Comparison of ENCODE assay signal across 25 mouse cellular contexts in genomic region chr3:144604205-144604604, GRCm38 (mm10). TPM values are rescaled to one million over a fixed set of nuclear protein-coding genes. Genes with fewer than 3 reads are reported as not detected.
DNase-seq lines count a peak whose midpoint lies in the region; ATAC-seq and TF ChIP-seq lines count a peak whose summit lies in the region.
"Had no signal": no experiment of that assay in that cellular context is flagged by ENCODE, and none has a peak within 500 bp of the region (broad histone marks: within the 10 kb centered on the region; RNA-seq: fewer than 3 reads in every experiment).

No protein-coding gene starts in this region.

- H3K4me2 ChIP-seq in heart, postnatal 0 days (ENCODE audit: low read depth, low read length), result no peak overlapping the region
- H3K4me2 ChIP-seq in midbrain, embryonic 16.5 days (ENCODE audit: low read length), result no peak overlapping the region
- H3K4me2 ChIP-seq: embryonic facial prominence, embryonic 13.5 days; heart, embryonic 13.5 days; liver, embryonic 11.5 days; midbrain, embryonic 13.5 days had no signal

- H3K79me2 ChIP-seq in heart, adult 2 months (replicated peaks; ENCODE audit: control insufficient read depth, insufficient read depth, low read length), result no peaks in the 10 kb centered on the region
- no peaks in the 10 kb centered on the region for H3K79me2 ChIP-seq in C2C12 (ENCODE audit: control insufficient read depth, insufficient read depth)

- H3K9ac ChIP-seq in heart, postnatal 0 days (replicated peaks; ENCODE audit: low read depth, low read length), result no peak overlapping the region
- H3K9ac ChIP-seq in heart, adult 2 months (ENCODE audit: low read depth, low read length), result no peak overlapping the region
- H3K9ac ChIP-seq in midbrain, embryonic 16.5 days (ENCODE audit: low read depth, low read length), result no peak overlapping the region
- H3K9ac ChIP-seq: embryonic facial prominence, embryonic 13.5 days; forebrain, postnatal 0 days; heart, embryonic 13.5 days; midbrain, embryonic 13.5 days had no signal

- no peaks in the 10 kb centered on the region for H3K27me3 ChIP-seq in heart, postnatal 0 days (ENCODE audit: control insufficient read depth, insufficient read depth, low read length)
- no peaks in the 10 kb centered on the region for H3K27me3 ChIP-seq in heart, adult 2 months (ENCODE audit: control insufficient read depth, insufficient read depth, low read length)
- H3K27me3 ChIP-seq in C2C12 (ENCODE audit: control insufficient read depth, insufficient read depth, insufficient read length), result no peaks in the 10 kb centered on the region
- H3K27me3 ChIP-seq in midbrain, embryonic 16.5 days (ENCODE audit: control insufficient read depth, insufficient read depth, low read depth, low read length), result no peaks in the 10 kb centered on the region
- H3K27me3 ChIP-seq: CH12.LX; embryonic facial prominence, embryonic 13.5 days; heart, embryonic 13.5 days; midbrain, embryonic 13.5 days had no signal

- H3K4me3 ChIP-seq in heart, postnatal 0 days (ENCODE audit: low read depth, low read length), result no peak overlapping the region
- H3K4me3 ChIP-seq in heart, adult 2 months, result no peak overlapping the region
- H3K4me3 ChIP-seq in C2C12 (ENCODE audit: insufficient read depth, poor library complexity, severe bottlenecking), result no peak overlapping the region
- no peak overlapping the region for H3K4me3 ChIP-seq in embryonic fibroblast, embryonic 13.5 days (ENCODE audit: insufficient read depth, low read length)
- no peak overlapping the region for H3K4me3 ChIP-seq in midbrain, embryonic 16.5 days (ENCODE audit: low read depth, low read length)
- H3K4me3 ChIP-seq: embryonic facial prominence, embryonic 13.5 days; forebrain, embryonic 10.5 days; heart, embryonic 13.5 days; midbrain, embryonic 13.5 days had no signal

- H3K36me3 ChIP-seq in heart, postnatal 0 days (replicated peaks; ENCODE audit: control insufficient read depth, insufficient read depth, low read length), result peaks cover 14% of the 10 kb centered on the region
- no peaks in the 10 kb centered on the region for H3K36me3 ChIP-seq in heart, adult 2 months (ENCODE audit: control insufficient read depth, insufficient read depth, low read length)
- H3K36me3 ChIP-seq in C2C12 (ENCODE audit: control insufficient read depth, insufficient read depth), result peaks cover 7% of the 10 kb centered on the region
- H3K36me3 ChIP-seq in midbrain, embryonic 16.5 days (ENCODE audit: control insufficient read depth, insufficient read depth, low read length), result no peaks in the 10 kb centered on the region

- H3K79me3 ChIP-seq in C2C12 (ENCODE audit: low read depth), result no peaks in the 10 kb centered on the region

- no peaks in the 10 kb centered on the region for H3K9me3 ChIP-seq in heart, postnatal 0 days (replicated peaks; ENCODE audit: control insufficient read depth, low read length)
- no peaks in the 10 kb centered on the region for H3K9me3 ChIP-seq in midbrain, embryonic 16.5 days (replicated peaks; ENCODE audit: control insufficient read depth, low read length, poor library complexity, severe bottlenecking)
- H3K9me3 ChIP-seq: embryonic facial prominence, embryonic 13.5 days; forebrain, embryonic 10.5 days; heart, embryonic 13.5 days; midbrain, embryonic 13.5 days had no signal

- DNase-seq in heart, postnatal 0 days (ENCODE audit: low spot score), result peak; percentile 83
- DNase-seq in heart, adult 2 months, result no peak
- peak; percentile 96 for DNase-seq in 3T3-L1 (ENCODE audit: low read depth, low spot score)
- DNase-seq in gastrocnemius, postnatal 4 days (ENCODE audit: low spot score in 2 of 2), result no peak
- no peak for DNase-seq in frontal cortex, postnatal 14 days (ENCODE audit: low spot score in 2 of 2)
- DNase-seq: adrenal gland, adult 8-10 months; cerebellum, postnatal 10 days; forebrain, postnatal 0 days; gastrocnemius, postnatal 10 days; kidney, adult 8-10 months; kidney, postnatal 36 days; layer of hippocampus, adult 9-11 months; lung, adult 2 months; right cerebral cortex, postnatal 14 days; spleen, adult 18-20 months; thymus, adult 18-20 months had no signal

- intact Hi-C loops in heart, adult 2 months (cut with DNase I), result no loop called here

- 30% methylated on average over 7 of the region's 7 CpGs for WGBS in heart, postnatal 0 days
- 25% methylated on average over 7 of the region's 7 CpGs for WGBS in heart, adult 2 months
- WGBS in midbrain, embryonic 16.5 days, result 79% methylated on average over 7 of the region's 7 CpGs

- TF ChIP-seq CTCF in heart, postnatal 0 days (IDR thresholded peaks at IDR 0.05; ENCODE audit: low read depth), result no peak
- no peak for TF ChIP-seq CTCF in heart, adult 2 months (IDR thresholded peaks at IDR 0.05)
- no peak for TF ChIP-seq CTCF in C2C12 (IDR thresholded peaks at IDR 0.05; ENCODE audit: control insufficient read depth, insufficient read depth, insufficient read length)
- TF ChIP-seq CTCF in embryonic fibroblast, embryonic 13.5 days (IDR thresholded peaks at IDR 0.05; ENCODE audit: borderline replicate concordance, insufficient read depth, low read length), result no peak

- TF ChIP-seq POLR2A in heart, adult 2 months (IDR thresholded peaks at IDR 0.05; ENCODE audit: insufficient read depth, low read depth, low read length), result no peak
- no peak for TF ChIP-seq POLR2A in embryonic fibroblast, embryonic 13.5 days (IDR thresholded peaks at IDR 0.05; ENCODE audit: low read depth, low read length)

- no peak for TF ChIP-seq EP300 in heart, postnatal 0 days (IDR thresholded peaks at IDR 0.05; ENCODE audit: low read depth)
- TF ChIP-seq EP300 in heart, adult 2 months (IDR thresholded peaks at IDR 0.05; ENCODE audit: insufficient read depth, low read depth, low read length), result no peak

- peak overlapping the region; percentile 73 for H3K27ac ChIP-seq in heart, postnatal 0 days (ENCODE audit: low read depth)
- H3K27ac ChIP-seq in heart, adult 2 months, result no peak overlapping the region
- H3K27ac ChIP-seq in embryonic fibroblast, embryonic 13.5 days (ENCODE audit: insufficient read depth, low read length), result peak overlapping the region; percentile 97
- no peak overlapping the region for H3K27ac ChIP-seq in midbrain, embryonic 16.5 days (ENCODE audit: low read length)
- H3K27ac ChIP-seq: embryonic facial prominence, embryonic 13.5 days; forebrain, embryonic 10.5 days; heart, embryonic 13.5 days; midbrain, embryonic 13.5 days had no signal

- 0 out of 2 replicates have a peak, but pooled peaks cover 14% of the 10 kb centered on the region for H3K4me1 ChIP-seq in heart, postnatal 0 days (ENCODE audit: control insufficient read depth, insufficient read depth)
- peaks cover 6% of the 10 kb centered on the region for H3K4me1 ChIP-seq in heart, adult 2 months (ENCODE audit: control insufficient read depth, insufficient read depth, low read length)
- H3K4me1 ChIP-seq in embryonic fibroblast, embryonic 13.5 days (ENCODE audit: control insufficient read depth, insufficient read depth, low read length), result peaks cover 19% of the 10 kb centered on the region
- no peaks in the 10 kb centered on the region for H3K4me1 ChIP-seq in midbrain, embryonic 16.5 days (ENCODE audit: control insufficient read depth, insufficient read depth, low read length)
- H3K4me1 ChIP-seq: embryonic facial prominence, embryonic 13.5 days; midbrain, embryonic 13.5 days had no signal

- ATAC-seq in heart, postnatal 0 days (ENCODE audit: insufficient read depth, low read depth), result peak; percentile 83
- no peak for ATAC-seq in midbrain, embryonic 16.5 days
- ATAC-seq: forebrain, postnatal 0 days; midbrain, embryonic 13.5 days had no signal

- H3ac ChIP-seq in C2C12 (ENCODE audit: control insufficient read depth, insufficient read length, low read depth), result no peak overlapping the region

TF ChIP-seq in C2C12, 6 proteins besides CTCF, POLR2A, EP300 and RAD21:
- TF ChIP-seq MAX (IDR thresholded peaks at IDR 0.05), result peak; percentile 67
- no peak for TF ChIP-seq MYOG (IDR thresholded peaks at IDR 0.05; ENCODE audit: control insufficient read depth, extremely low read depth, insufficient read length)
- no peak for TF ChIP-seq CEBPB (IDR thresholded peaks at IDR 0.05; ENCODE audit: low read depth)

RNA-seq across cellular contexts. Expression of gene Selenof, which starts 34.1 kb away (rescaled TPM):
- total RNA-seq in heart, postnatal 0 days (2014; rRNA removed; ENCODE audit: low replicate concordance), result 245 and 260 TPM in 2 replicates
- polyA plus RNA-seq in heart, postnatal 0 days (2015; fragmentation: Nextera tagmentation; extraction: Ambion mirVana), result 416 and 439 TPM in 2 replicates
- total RNA-seq in heart, adult 2 months (2021), result 100 to 1,000 TPM; 127 to 136 TPM
- polyA plus RNA-seq in heart, adult 2 months (2012; rRNA removed), result 97.2 and 155 TPM in 2 replicates
- 296 TPM for polyA plus RNA-seq in C2C12 (2012; fragmentation: generic; extraction: Trizol)
- polyA plus RNA-seq in embryonic fibroblast, embryonic 13.5 days (2011; ENCODE audit: insufficient read length, low read depth, missing spikeins), result 653 and 674 TPM in 2 replicates
- total RNA-seq in gastrocnemius, postnatal 4 days (2021), result 100 to 1,000 TPM; 226 to 228 TPM
- 525 and 552 TPM in 2 replicates for polyA plus RNA-seq in midbrain, embryonic 16.5 days (2015; fragmentation: Nextera tagmentation; extraction: Ambion mirVana)

RNA-seq across cellular contexts. Expression of gene Hs2st1, which starts 34.2 kb away (rescaled TPM):
- total RNA-seq in heart, postnatal 0 days (2014; rRNA removed; ENCODE audit: low replicate concordance), result 9.0 and 16.1 TPM in 2 replicates
- polyA plus RNA-seq in heart, postnatal 0 days (2015; fragmentation: Nextera tagmentation; extraction: Ambion mirVana), result 3.3 and 3.5 TPM in 2 replicates
- 1 to 10 TPM; 7.2 to 8.4 TPM for total RNA-seq in heart, adult 2 months (2021)
- polyA plus RNA-seq in heart, adult 2 months (2012; rRNA removed), result 2.3 and 5.2 TPM in 2 replicates
- 20.3 TPM for polyA plus RNA-seq in C2C12 (2012; fragmentation: generic; extraction: Trizol)
- 75.7 and 83.7 TPM in 2 replicates for polyA plus RNA-seq in embryonic fibroblast, embryonic 13.5 days (2011; ENCODE audit: insufficient read length, low read depth, missing spikeins)
- total RNA-seq in gastrocnemius, postnatal 4 days (2021), result 10 to 100 TPM; 36.7 to 37.7 TPM
- polyA plus RNA-seq in midbrain, embryonic 16.5 days (2015; fragmentation: Nextera tagmentation; extraction: Ambion mirVana), result 13.9 and 14.5 TPM in 2 replicates

Comparison
In these comparisons a context has a peak if more than half of its experiments do, and no peak if none do; other contexts are left out.
1. DNase-seq: peak in heart, postnatal 0 days (single experiment) and 3T3-L1 (single experiment); none in heart, adult 2 months (0 of 2), gastrocnemius, postnatal 4 days (0 of 2) and frontal cortex, postnatal 14 days (0 of 2).
2. H3K27ac ChIP-seq: peak in heart, postnatal 0 days (single experiment) and embryonic fibroblast, embryonic 13.5 days (single experiment); none in heart, adult 2 months (single experiment) and midbrain, embryonic 16.5 days (single experiment).